Mouse (Mus musculus) liver, adult (tissue): Measurements from ENCODE around the gene Dnajc16.

Experiments used
- GATA4 ChIP-seq: IDR thresholded peaks from 2 replicates; pipeline ENCODE4 v1.6.1; 2014; ENCODE audit warnings: mild to moderate bottlenecking, low read length; ENCODE audit not compliant: insufficient replicate concordance

Dnajc16 gene

DNA sequence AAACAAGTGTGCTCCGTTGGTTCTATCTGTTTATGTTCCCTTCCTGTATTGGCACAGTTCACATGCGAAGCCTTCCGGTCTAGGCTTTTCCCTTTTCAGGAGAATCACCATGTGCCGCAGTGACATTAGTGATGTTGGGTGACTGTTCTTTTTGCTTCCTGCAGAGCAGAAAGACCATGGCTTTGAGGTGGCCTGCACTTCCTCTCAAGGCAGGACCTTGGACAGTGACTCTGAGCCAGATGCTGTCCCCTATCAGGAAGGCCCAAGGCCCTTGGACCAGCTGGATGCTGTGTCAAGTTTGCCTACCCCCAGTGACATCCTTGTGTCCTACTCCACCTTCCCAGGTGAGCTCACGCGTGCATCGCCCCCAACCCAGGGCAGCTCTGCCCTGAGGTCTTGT, 20.6 kb upstream of the Dnajc16 start:
- TF ChIP-seq GATA4 = no peak

DNA sequence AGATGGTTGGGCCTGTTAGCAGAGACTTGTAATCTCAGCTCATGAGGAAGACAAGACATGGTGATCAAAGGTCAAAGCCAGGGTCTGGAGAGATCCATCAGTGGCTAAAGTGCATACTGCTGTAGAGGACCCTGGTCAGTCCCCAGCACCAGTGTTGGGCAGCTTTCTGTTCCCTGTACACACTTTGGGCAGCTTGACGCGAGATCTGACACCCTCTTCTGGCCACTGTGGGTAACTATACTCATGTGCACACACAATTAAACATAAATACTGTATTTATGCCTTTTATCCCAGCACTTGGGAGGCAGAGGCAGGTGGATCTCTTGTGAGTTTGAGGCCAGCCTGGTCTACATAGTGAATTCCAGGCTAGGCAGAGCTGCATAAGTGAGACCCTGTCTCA, 20.2 kb upstream of the Dnajc16 start:
- TF ChIP-seq GATA4 = no peak

DNA sequence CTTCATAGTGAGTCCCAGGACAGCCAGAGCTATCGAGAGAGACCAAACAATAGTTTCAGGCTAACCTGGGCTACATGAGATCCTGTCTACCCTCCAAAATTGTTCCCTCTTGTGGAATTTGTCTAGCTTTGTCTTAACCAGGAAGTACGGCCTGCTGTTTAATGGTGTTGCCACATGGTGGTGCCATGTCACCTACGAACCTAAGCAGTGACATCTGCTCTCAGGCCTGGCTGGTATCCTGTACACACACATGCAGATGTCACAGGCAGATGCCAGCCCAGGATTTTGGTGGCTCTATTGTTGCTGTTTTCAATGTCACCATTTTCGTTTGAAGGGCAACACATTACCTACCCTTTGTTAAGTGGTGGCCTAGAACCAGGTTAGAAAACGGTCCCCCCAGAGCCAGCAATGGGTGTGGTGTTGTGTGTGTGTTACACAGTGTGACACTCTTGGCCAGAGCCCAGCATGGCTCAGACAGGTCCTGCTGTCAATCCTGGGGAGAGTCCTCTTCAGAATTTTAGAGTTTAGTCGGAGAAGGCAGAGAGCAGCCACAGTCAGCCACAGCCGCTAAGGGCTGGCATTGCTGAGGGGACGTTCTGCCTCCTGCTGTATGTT, 19.2 kb upstream of the Dnajc16 start:
- no peak for TF ChIP-seq GATA4

DNA sequence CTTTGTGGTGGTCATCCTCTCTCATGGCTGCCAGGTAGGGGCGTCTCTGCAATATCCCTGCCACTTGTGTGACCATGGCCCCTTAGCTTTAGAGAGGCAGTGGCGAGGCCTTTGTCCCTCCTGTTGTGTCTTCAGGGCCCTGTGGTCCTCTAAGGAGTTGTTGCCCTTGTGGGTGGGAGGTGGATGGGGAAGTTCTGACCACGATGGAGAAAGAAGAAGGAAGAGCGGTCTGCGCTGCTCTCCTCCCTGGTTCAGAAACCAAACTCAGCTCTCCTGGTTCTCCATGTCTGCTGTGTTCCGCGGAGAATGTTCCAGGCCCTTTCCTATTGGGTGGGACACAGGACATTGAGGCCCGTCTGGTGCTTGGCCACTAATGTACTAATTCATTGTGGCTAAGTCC, 15.2 kb upstream of the Dnajc16 start:
- no peak for TF ChIP-seq GATA4

DNA sequence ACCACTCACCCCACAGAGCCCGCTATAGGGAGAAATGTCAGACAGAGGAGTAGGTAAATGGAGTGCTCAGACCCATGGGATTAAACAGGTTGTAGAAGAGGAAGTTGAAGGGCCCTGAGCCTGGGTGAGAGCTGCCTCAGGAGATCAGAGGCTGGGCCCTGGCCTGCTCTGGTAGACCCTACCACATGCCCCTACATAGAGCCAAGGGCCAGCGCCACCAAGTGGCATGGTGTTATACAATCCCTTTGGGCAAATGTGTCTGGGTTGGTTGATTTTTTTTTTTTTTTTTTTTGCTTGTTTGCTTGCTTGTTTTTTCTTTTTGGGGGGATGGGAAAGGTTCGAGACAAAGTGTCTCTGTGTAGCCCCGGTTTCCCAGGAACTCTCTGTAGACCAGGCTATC, 13.4 kb upstream of the Dnajc16 start:
- TF ChIP-seq GATA4 = no peak

DNA sequence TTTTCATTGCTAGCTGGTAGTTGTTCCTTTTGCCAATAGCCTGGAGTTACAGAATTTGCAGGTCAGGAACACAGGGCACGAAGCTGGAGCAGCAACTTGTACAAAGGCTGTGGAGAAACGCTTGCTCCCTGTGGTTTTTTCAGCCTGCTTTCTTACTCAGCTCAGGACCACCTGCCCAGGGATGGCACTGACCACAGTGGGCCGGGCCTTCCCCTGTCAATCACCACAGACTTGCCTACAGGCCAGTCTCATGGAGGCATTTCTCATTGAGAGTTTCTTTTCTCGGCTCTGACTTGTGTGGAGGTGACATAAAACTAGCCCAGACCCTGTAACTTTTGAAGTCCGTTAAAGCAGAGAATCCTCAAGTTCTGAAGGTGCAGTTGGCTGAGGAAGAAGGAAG, 6.8 kb upstream of the Dnajc16 start:
- no peak for TF ChIP-seq GATA4

DNA sequence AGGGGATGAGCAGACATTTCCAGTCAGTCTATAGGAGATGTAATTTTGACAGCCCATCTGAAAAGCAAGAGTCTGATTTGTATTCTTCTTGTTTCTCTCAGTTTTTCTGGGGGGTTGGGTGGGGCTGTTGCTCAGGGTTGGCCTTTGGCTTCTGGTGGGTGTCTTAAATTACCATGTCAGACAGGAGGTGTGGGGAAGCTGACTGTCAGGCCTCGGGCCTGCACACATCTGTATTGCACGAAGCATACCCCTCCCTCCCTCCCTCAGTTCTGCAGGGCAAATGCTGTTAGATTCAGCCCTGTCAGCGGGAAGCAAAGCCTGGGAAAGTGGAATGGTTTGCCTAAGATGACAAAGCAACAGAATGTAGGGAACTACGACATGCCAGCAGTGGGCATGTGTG, 6.2 kb upstream of the Dnajc16 start:
- TF ChIP-seq GATA4 = no peak

DNA sequence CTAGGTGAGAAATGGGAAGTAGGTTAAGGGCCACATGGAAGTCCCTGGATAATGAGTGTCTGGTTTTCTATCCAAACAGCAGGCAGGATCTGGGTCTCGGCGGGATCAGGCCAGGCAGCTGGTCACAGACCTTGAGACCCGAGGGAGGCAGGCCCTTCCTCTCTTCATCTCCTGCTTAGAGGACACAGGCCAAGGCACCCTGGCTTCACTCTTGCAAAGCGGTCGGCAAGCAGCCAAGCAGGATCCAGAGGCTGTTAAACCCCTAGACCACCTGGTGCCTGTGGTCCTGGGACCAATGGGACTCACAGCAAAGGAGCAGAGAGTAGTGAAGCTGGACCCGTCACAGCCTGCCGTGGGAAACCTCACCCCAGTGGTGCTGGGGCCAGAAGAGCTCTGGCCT, 5.6 kb upstream of the Dnajc16 start:
- no peak for TF ChIP-seq GATA4

DNA sequence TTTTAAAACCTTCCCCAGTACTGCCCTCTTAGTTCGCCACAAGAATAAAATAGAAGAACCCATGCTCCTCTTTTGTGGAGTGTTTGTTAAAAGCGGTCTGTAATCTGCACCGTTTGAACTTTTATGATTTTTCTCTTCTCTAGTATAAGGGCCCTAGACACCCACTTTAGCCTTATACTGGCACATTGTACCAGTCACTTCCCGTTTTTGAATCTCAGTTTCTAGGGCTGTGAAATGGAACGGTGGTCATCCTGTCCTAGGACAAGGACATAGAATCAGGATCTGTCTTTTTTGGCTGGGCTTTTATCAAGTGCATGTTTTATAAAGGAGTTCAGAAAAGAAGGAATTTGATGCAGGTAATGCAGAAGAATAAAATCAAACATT, 3.4 kb upstream of the Dnajc16 start:
- no peak for TF ChIP-seq GATA4

DNA sequence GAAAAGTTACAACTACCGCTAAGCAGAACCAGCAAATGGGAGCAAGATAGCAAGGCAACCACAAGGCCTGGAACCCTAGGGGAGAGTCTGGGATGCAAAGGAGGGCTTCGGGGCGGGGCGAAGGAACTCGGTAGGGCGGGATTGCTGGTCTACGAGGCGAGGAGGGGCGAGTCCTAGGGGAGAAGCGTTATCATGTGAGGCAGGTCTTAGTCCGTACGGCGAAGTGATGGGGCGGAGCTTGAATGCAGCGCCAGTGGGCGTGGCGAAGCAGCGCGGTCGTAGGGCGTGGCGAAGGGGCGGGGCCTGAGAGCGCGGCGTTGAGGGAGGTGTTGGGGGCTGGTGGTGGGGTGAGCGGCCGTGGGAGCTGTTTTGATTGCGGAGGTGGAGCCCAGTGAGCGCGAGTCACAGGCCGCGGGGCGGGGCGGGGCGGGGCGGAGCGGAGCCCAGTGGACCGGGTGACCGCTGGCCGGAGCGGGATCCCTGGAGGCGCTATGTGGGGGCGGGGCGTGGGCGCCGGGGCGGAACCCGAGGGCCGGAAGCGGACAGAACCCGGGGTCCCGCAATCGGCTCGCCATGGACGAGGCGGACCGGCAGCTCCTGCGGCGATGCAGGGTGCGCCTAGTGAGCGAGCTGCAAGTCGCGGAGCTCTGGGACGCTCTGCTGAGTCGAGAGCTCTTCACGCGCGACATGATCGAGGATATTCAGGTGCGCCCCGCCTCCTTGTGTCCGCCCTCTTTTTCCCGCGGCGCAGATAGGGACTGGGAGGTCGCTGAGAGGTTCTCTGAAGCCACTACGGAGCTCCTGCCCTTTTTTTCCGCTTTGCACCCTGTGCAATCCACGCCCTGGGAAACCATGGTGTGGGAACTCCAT, 2.8 kb upstream of the Dnajc16 start, which contains the start of gene Casp9:
Gene Casp9, plus strand, starts transcription at position 331 of the 870 bp plus-strand sequence.
- peak; percentile 43; the same call in 1 of the 2 replicates for TF ChIP-seq GATA4

DNA sequence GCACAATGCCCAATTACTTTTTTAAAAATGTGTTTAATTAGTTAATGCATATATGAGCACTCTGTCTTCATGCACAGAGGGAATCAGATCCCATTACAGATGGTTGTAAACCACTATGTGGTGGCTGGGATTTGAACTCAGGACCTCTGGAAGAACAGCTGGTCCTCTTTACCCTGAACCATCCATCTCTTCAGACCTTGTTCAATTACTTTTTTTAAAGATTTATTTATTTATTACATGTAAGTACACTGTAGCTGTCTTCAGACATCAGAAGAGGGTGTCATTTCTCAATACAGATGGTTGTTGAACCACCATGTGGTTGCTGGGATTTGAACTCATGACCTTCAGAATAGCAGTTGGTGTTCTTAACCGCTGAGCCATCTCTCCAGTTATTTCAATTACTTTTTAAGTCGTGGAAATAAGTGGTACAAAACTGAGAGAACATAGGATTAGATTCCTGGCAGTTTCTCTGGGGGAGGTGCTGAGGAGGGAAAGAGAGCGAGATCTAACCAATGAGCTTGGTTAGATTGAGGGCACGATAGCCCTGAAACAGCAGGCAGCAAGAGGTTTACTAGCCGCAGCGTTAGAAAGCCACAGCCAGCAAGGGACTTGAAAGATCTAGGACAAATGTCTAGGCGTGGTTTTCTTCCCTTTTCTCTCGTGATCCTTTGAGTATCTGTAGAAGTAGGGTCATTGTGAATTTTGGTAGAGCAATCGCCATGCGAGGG, 2.0 kb upstream of the Dnajc16 start:
- TF ChIP-seq GATA4 = no peak

DNA sequence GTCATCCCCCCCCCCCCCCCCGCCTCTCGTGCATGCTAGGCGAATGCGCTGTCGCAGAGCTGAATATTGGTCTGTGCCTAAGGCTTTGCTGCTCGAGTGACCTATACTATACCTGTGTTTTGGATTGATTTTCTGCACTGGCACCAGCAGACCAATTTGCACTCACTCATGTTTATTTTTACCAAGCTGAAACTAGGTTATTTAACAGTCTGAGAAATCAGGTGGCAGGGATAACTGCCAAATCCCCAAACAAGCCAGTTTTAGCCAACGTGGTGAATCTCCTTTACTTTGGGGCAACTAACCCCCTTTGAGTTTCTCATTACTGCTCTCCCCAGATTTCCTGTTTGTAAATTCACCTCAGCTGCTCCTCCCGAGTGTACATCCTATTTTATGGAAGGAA, 1.2 kb upstream of the Dnajc16 start:
- TF ChIP-seq GATA4 = no peak

DNA sequence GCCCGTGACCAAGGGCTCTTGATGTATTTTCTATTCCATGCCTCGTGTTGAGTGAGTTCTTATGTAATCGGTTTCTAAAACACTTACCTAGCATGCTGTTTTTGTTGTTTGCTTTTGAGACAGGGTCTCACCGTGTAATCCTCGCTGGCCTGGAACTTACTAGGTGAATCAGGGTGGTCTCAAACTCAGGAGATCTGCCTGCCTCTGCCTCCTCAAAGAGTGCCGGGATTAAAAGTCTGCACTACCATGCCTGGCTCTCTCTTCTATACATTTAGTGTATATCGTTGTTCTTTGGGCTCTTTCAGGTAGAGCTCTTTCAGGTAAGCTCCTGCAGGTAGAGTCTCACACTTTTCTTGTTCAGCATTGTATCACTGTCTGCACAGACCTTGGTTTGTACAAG, 755 bp upstream of the Dnajc16 start:
- no peak for TF ChIP-seq GATA4

DNA sequence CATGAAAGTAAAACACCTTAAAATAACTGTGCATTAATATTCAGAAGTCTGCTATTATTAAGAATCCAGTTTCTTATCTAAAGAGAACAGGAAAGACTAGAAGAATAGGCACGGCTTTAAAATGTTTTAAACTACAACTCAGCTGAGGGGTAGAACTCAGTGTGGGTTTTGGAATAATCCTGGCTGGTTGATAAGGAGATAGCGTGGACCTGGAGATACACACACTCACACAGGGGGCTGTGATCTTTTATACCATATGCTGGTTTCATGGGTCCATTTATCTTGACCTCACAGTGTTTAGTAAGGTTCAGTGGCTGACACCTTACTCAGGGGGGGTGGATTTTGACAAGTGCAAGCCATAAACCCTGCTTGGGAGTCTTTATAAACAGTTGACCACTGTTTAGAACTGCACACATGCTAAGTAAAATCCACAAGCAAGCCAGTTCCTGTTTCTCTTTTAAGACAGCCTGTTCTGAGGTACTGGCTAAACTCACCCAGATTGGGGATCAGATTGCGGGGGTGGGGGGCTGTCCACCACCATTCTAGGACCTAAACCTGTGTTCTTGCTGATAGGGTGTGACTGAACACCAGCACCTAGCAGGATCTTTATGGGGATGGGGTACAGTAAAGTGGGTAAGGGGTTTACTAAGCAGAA, 1.0 kb downstream of the Dnajc16 start:
- TF ChIP-seq GATA4 = no peak

DNA sequence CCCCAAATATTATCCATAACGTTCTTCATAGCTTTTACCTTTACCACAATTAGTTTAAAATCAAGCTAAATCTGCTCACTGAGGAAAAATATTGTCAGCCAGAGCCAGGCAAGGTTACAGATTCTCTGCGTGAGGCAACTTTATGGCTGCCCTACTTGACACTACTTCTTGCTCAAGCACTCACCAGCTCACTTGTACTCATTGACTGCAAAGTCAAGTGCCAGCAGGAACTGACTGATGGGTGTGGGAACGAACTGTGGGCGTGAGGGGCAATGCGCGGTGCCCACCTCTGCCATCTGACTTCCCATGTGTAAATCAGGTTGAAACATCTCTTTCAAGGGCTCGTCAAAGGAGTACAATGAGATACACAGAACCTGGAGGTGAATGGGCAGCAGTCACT, 3.3 kb downstream of the Dnajc16 start:
- no peak for TF ChIP-seq GATA4

DNA sequence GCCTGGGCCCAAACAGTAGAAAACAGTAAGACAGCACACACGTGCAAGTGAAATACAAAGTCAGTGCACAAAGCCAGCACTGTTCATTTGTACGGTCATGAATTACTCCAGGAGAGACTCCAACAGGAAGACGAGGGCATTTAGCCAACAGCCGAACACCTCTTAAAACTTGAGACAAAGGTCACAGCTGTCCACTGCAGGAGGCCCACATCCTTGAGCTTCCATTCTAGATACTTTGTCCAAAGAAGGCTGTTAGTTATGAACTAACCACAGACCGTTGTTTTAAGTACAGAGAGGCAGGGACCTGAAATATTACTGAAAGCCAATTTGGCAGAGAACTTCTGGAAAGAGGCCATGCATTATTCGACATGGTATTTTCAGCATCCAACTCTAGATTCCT, 3.7 kb downstream of the Dnajc16 start:
- TF ChIP-seq GATA4 = no peak

DNA sequence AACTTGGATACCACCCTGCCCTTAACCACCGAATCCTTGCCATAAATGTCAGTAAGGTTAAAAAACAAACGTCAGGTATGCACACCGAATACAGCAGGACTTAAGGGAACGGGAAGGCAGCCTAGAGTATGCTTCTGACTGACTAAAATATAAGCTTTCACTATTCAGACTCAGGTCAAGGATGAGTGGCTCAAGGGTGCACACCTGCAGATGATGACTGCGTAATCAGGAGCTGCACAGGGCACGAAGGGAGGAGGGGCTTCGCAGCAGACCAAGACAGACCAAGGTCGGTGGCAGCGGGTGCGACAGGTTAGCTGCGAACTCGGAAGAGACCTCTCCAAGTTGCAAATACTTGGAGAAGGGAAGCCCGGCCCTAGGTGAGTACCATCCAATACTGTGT, 4.6 kb downstream of the Dnajc16 start:
- no peak for TF ChIP-seq GATA4
